Mouse (Mus musculus) limb, embryonic 12.5 days (tissue): ENCODE results near the gene Ifnk. TPM values are rescaled to one million over a fixed set of nuclear protein-coding genes. Genes with fewer than 3 reads are reported as not detected.

Experiments
- ATAC-seq: fragments of 200-750 bp; cut with Nextera tagmentation; 2 replicates; pipeline ENCODE4 v1.8.0; 2017; ENCODE audit warnings: low read depth, moderate TSS enrichment; ENCODE audit not compliant: insufficient number of reproducible peaks, insufficient read depth, low FRiP score, low TSS enrichment
- H3K27ac ChIP-seq: fragments of 300-500 bp; sonication (generic); 2 replicates; pipeline ENCODE4 v1.5.1; 2016; ENCODE audit warnings: mild to moderate bottlenecking, moderate library complexity
- H3K27me3 ChIP-seq: fragments of 300-500 bp; sonication (generic); 2 replicates; pipeline ENCODE4 v1.6.1; 2016; ENCODE audit warnings: mild to moderate bottlenecking, moderate library complexity
- H3K36me3 ChIP-seq: fragments of 300-500 bp; sonication (generic); 2 replicates; pipeline ENCODE4 v1.6.1; 2016; ENCODE audit warnings: mild to moderate bottlenecking, moderate library complexity
- H3K4me1 ChIP-seq: fragments of 300-500 bp; sonication (generic); replicated peaks from 2 replicates; pipeline ENCODE4 v1.6.1; 2016
- H3K4me2 ChIP-seq: fragments of 300-500 bp; sonication (generic); 2 replicates; pipeline ENCODE4 v1.6.1; 2016; ENCODE audit warnings: mild to moderate bottlenecking, moderate library complexity
- H3K4me3 ChIP-seq: fragments of 300-500 bp; sonication (generic); replicated peaks from 2 replicates; pipeline ENCODE4 v1.5.1; 2016; ENCODE audit warnings: mild to moderate bottlenecking
- H3K9ac ChIP-seq: fragments of 300-500 bp; sonication (generic); replicated peaks from 2 replicates; pipeline ENCODE4 v1.6.1; 2016; ENCODE audit warnings: mild to moderate bottlenecking, moderate library complexity
- H3K9me3 ChIP-seq: fragments of 300-500 bp; sonication (generic); 2 replicates; pipeline ENCODE4 v1.6.1; 2016; ENCODE audit warnings: mild to moderate bottlenecking, moderate library complexity
- WGBS: fragments of 180-500 bp; shearing (Covaris S2); methylation state at CpG from one replicate; pipeline ENCODE4 v1.1.7; 2016; 5-methylcytosine and 5-hydroxymethylcytosine counted together
- polyA plus RNA-seq: library from polyadenylated mRNA; unstranded; fragments of >200 nt; fragmentation: Nextera tagmentation; extraction: Ambion mirVana; gene quantifications from 2 replicates; pipeline ENCODE4 v1.2.1, GENCODE M21; 2016

Gene Ifnk
- 0.26 and 0.28 TPM in 2 replicates for polyA plus RNA-seq

DNA sequence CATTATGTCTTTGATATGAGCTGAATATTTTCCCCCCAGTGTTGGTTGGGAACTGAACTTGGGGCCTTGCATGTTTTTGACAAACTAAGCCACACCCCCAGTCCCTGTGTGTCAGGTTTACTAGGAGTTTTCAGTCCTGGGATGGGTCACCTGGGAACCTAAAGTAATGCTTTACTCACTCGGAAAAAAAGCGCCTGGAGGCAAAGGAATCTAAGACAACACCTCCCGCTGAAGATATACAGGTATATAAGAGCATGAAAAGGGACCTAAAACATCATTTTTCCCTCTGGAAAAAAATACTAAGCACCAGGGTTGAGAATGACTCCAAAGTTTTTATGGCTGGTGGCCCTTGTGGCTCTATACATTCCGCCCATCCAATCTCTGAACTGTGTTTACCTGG is at the start of gene Ifnk:
TSS of gene Ifnk (plus strand) at position 301 of the 400 bp plus-strand sequence.
- peaks cover 11% of the 10 kb centered on the region for H3K4me1 ChIP-seq
- WGBS = 79% methylated on average over 4 of the region's 4 CpGs
- H3K27ac ChIP-seq = no peak within 1 kb of the TSS
- ATAC-seq = no peak
- no peaks in the 10 kb centered on the region for H3K9me3 ChIP-seq
- no peak within 1 kb of the TSS for H3K4me2 ChIP-seq
- H3K4me3 ChIP-seq = no peak within 1 kb of the TSS
- no peaks in the 10 kb centered on the region for H3K27me3 ChIP-seq
- H3K36me3 ChIP-seq = no peaks in the 10 kb centered on the region
- no peak within 1 kb of the TSS for H3K9ac ChIP-seq

GRCm38 (mm10) chr4:35105115-35105773 is 46.6 kb upstream of the Ifnk start:
- WGBS = 80% methylated on average over 14 of the region's 14 CpGs
- Histone ChIP-seq H3K9me3 (no peaks in the 10 kb centered on the region), H3K4me2 (no peak overlapping the region), H3K27ac (no peak overlapping the region), H3K4me1 (peaks cover 7% of the 10 kb centered on the region; the same call in 1 of the 2 replicates), H3K4me3 (no peak overlapping the region), H3K27me3 (no peaks in the 10 kb centered on the region), H3K36me3 (no peaks in the 10 kb centered on the region), H3K9ac (no peak overlapping the region)
- no peak for ATAC-seq

GRCm38 (mm10) chr4:35112452-35112851 is 39.4 kb upstream of the Ifnk start:
- H3K27me3 ChIP-seq = no peaks in the 10 kb centered on the region
- no peaks in the 10 kb centered on the region for H3K9me3 ChIP-seq
- H3K36me3 ChIP-seq = no peaks in the 10 kb centered on the region
- WGBS = 88% methylated on average over 4 of the region's 4 CpGs
- H3K4me2 ChIP-seq = no peak overlapping the region
- no peak overlapping the region for H3K9ac ChIP-seq
- no peak overlapping the region for H3K4me3 ChIP-seq
- ATAC-seq = no peak
- no peak overlapping the region for H3K27ac ChIP-seq
- 0 out of 2 replicates have a peak, but pooled peaks cover 4% of the 10 kb centered on the region for H3K4me1 ChIP-seq

- Histone ChIP-seq H3K27ac (no peak overlapping the region), H3K4me1 (0 out of 2 replicates have a peak, but pooled peaks cover 4% of the 10 kb centered on the region), H3K36me3 (no peaks in the 10 kb centered on the region), H3K9ac (no peak overlapping the region), H3K27me3 (no peaks in the 10 kb centered on the region), H3K4me2 (no peak overlapping the region), H3K4me3 (no peak overlapping the region), H3K9me3 (no peaks in the 10 kb centered on the region)
- ATAC-seq = no peak
- 80% methylated on average over 13 of the region's 13 CpGs for WGBS
These were observed 38.2 kb upstream of the Ifnk start for GRCm38 (mm10) chr4:35113516-35114248.

- H3K4me1 ChIP-seq = peaks cover 13% of the 10 kb centered on the region
- H3K9ac ChIP-seq = no peak overlapping the region
- H3K4me2 ChIP-seq = no peak overlapping the region
- H3K27me3 ChIP-seq = no peaks in the 10 kb centered on the region
- no peaks in the 10 kb centered on the region for H3K9me3 ChIP-seq
- H3K27ac ChIP-seq = no peak overlapping the region
- no peak for ATAC-seq
- no peaks in the 10 kb centered on the region for H3K36me3 ChIP-seq
- 83% methylated on average over 2 of the region's 2 CpGs for WGBS
- H3K4me3 ChIP-seq = no peak overlapping the region
These were observed 36.9 kb upstream of the Ifnk start for GRCm38 (mm10) chr4:35114950-35115349.

- Histone ChIP-seq H3K27ac (no peak overlapping the region), H3K27me3 (no peaks in the 10 kb centered on the region), H3K4me2 (no peak overlapping the region), H3K4me3 (no peak overlapping the region), H3K4me1 (peaks cover 18% of the 10 kb centered on the region), H3K36me3 (no peaks in the 10 kb centered on the region), H3K9me3 (no peaks in the 10 kb centered on the region), H3K9ac (no peak overlapping the region)
- ATAC-seq = no peak
- WGBS = 53% methylated on average over 6 of the region's 6 CpGs
These were observed 35.9 kb upstream of the Ifnk start for GRCm38 (mm10) chr4:35115933-35116332.

GRCm38 (mm10) chr4:35117144-35117543 is 34.7 kb upstream of the Ifnk start:
- 78% methylated on average over 3 of the region's 3 CpGs for WGBS
- ATAC-seq = no peak
- H3K4me1 ChIP-seq = peaks cover 29% of the 10 kb centered on the region
- H3K27ac ChIP-seq = no peak overlapping the region
- no peaks in the 10 kb centered on the region for H3K9me3 ChIP-seq
- H3K4me3 ChIP-seq = no peak overlapping the region
- H3K27me3 ChIP-seq = no peaks in the 10 kb centered on the region
- no peak overlapping the region for H3K9ac ChIP-seq
- no peaks in the 10 kb centered on the region for H3K36me3 ChIP-seq
- no peak overlapping the region for H3K4me2 ChIP-seq

- H3K36me3 ChIP-seq = no peaks in the 10 kb centered on the region
- no peak for ATAC-seq
- H3K27me3 ChIP-seq = no peaks in the 10 kb centered on the region
- no peaks in the 10 kb centered on the region for H3K9me3 ChIP-seq
- 73% methylated on average over 2 of the region's 2 CpGs for WGBS
- H3K4me2 ChIP-seq = no peak overlapping the region
- H3K4me1 ChIP-seq = peaks cover 37% of the 10 kb centered on the region
- H3K27ac ChIP-seq = no peak overlapping the region
- H3K4me3 ChIP-seq = no peak overlapping the region
- no peak overlapping the region for H3K9ac ChIP-seq
These were observed 33.0 kb upstream of the Ifnk start for GRCm38 (mm10) chr4:35118851-35119250.

DNA sequence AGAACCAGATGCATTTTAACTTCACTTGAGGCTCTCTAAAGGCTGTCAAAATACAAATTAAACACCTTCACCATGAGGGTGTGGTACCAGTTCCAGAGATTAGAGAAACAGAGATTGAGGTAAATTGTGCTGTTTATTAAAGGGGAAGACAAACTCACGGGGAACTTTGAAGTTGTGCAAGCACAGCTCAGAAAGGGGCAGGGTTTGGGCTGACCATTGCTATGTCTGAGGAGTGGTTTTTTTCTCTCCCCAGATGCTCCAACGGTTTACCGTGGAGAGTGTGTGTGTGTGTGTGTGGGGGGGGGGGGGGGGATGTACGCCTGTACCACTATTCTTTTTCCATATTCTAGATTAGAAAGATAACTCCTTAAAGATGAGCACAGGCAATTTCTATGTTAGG is 31.7 kb upstream of the Ifnk start:
- peaks cover 39% of the 10 kb centered on the region for H3K4me1 ChIP-seq
- no peaks in the 10 kb centered on the region for H3K9me3 ChIP-seq
- no peak overlapping the region for H3K9ac ChIP-seq
- 66% methylated on average over 4 of the region's 4 CpGs for WGBS
- no peak overlapping the region for H3K4me3 ChIP-seq
- no peak overlapping the region for H3K4me2 ChIP-seq
- H3K27me3 ChIP-seq = no peaks in the 10 kb centered on the region
- H3K36me3 ChIP-seq = no peaks in the 10 kb centered on the region
- H3K27ac ChIP-seq = no peak overlapping the region
- ATAC-seq = no peak

DNA sequence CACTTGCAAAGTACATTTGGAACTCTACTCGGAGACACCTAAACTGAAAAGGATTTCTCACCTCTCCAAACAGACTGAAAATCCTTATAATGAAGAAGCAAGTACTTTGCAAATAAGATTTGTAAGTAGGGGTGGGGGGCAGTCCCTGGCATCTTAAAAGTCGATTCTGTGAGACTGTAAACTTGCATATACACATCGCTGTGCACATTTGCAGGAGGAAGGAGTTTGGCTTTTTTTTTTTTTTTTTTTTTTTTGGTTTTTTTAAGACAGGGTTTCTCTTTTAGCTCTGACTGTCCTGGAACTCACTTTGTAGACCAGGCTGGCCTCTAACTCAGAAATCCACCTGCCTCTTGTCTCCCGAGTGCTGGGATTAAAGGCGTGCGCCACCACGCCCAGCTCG is 31.3 kb upstream of the Ifnk start:
- Histone ChIP-seq H3K9ac (no peak overlapping the region), H3K27me3 (no peaks in the 10 kb centered on the region), H3K4me1 (peaks cover 43% of the 10 kb centered on the region), H3K4me2 (no peak overlapping the region), H3K9me3 (no peaks in the 10 kb centered on the region), H3K36me3 (no peaks in the 10 kb centered on the region), H3K27ac (no peak overlapping the region), H3K4me3 (no peak overlapping the region)
- 76% methylated on average over 8 of the region's 8 CpGs for WGBS
- no peak for ATAC-seq

GRCm38 (mm10) chr4:35121060-35121459 is 30.8 kb upstream of the Ifnk start:
- no peak for ATAC-seq
- Histone ChIP-seq H3K9ac (no peak overlapping the region), H3K27ac (no peak overlapping the region), H3K4me3 (no peak overlapping the region), H3K4me1 (peaks cover 44% of the 10 kb centered on the region), H3K4me2 (no peak overlapping the region), H3K36me3 (no peaks in the 10 kb centered on the region), H3K9me3 (no peaks in the 10 kb centered on the region), H3K27me3 (no peaks in the 10 kb centered on the region)
- 29% methylated on average over 12 of the region's 12 CpGs for WGBS
